Mouse (Mus musculus): ENCODE data around the gene Utp4. TPM values are rescaled to one million over a fixed set of nuclear protein-coding genes. Genes with fewer than 3 reads are reported as not detected.

Utp4 gene
- 10 to 100 TPM; 42.5 to 50.1 TPM for polyA plus RNA-seq (2017; shearing (Covaris generic))

DNA sequence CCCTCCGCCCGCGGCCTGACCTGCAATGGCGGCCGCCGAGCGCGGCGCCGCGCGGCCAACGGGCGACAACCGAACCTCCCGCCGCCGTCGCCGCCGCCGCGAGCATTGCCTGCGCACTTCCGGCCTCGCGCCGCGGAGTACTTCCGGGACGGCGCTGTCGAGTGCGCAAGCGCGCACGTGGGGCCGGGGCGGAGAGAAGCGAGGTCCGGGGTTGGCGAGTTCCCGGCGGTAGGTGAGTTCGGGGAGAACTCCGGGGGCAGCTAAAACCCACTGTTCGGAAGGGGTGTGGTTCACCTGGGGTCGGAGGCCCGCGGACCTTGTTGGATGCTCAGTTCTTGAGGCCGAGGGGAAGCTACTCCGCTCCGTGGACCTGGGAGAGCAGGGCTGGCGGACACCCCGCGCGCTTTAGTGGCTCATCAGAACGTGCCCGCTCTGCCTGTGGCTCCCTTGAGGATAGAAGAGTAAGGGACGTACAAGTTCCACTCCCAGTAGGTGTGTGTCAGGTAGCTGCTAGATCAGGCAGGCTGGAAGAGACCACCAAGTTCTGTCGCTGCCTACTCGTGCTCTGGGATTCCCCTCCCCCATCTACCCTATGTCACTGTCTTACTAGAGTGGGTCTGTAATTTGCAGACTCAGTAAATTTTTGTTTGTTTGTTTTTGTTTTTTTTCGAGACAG is at the start of gene Utp4:
Gene Utp4 (plus strand): TSS at position 156 of the 676 bp plus-strand sequence.

DNA sequence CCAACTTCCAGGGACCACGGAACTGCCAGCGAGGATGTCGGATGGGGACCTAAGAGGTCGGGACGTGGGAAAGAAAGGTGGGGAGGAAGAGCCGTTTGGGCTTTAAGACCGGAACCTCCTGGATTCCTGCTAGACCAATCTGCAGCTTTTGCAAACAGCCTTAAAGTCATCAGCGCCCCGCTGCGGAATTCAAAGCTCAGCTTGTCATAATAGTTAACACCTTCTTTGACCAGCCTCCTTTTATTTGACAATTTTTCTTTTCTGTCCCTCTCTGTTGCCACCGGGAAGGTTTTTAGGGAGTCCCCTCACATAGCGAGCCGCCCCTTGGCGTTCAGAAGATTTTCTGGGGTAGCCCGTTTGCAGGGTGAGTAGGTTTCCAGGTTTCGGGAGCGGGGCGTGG is 23.4 kb upstream of the Utp4 start, which contains the start of gene Has3:
Gene Has3 (plus strand): TSS at position 192 of the 400 bp plus-strand sequence.

DNA sequence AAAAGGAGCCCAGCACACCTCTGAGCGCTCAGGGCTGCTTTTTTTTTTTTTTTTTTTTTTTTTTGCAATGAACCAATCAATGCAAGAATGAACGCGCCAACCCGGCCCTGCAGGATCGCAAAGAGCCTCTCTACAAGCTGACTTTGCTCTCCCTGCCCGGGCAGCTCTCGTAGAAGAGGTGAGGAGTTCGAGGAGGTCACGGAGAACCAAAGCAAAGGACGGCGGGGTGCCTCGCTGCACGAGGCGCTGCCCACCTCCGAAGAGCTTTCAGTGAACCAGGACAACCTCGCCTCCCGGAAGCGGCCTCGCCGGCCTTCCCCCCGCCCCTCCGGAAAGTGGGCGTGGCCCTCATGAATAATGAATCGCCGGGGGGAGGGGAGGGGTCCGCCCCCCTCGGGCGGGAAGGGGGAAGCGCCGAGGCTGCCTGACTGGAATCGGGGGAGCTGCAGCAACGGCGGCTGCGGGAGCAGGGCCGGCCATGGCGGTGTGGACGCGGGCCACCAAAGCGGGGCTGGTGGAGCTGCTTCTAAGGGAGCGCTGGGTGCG is 42.0 kb downstream of the Utp4 start, which contains the start of gene Sntb2:
Gene Sntb2 (plus strand): TSS at position 427 of the 546 bp plus-strand sequence.

Other genes with a start within 250 kb of the Utp4 start
- 10 to 100 TPM in 1 of 2 experiments, 1 to 10 TPM in 1; 8.1 to 15.9 TPM for gene Tango6, start 210.6 kb upstream of the Utp4 start, polyA plus RNA-seq (2017; shearing (Covaris generic))
- not detected for gene Has3, start 23.4 kb upstream of the Utp4 start, polyA plus RNA-seq (2017; shearing (Covaris generic))
- gene Sntb2, start 42.1 kb downstream of the Utp4 start, polyA plus RNA-seq (2017; shearing (Covaris generic)) = 10 to 100 TPM; 13.6 to 26.4 TPM
- gene Vps4a, start 137.6 kb downstream of the Utp4 start, polyA plus RNA-seq (2017; shearing (Covaris generic)) = 10 to 100 TPM; 62.3 to 79.2 TPM
- gene Pdf, start 155.0 kb downstream of the Utp4 start, polyA plus RNA-seq (2017; shearing (Covaris generic)) = 10 to 100 TPM; 12.5 to 18.0 TPM
- 10 to 100 TPM; 61.4 to 84.2 TPM for gene Cog8, start 163.1 kb downstream of the Utp4 start, polyA plus RNA-seq (2017; shearing (Covaris generic))
- 10 to 100 TPM; 77.5 to 81.3 TPM for gene Nip7, start 163.2 kb downstream of the Utp4 start, polyA plus RNA-seq (2017; shearing (Covaris generic))
- under 1 TPM in 1 of 2 experiments, not detected in 1; 0.88 TPM for gene Tmed6, start 172.0 kb downstream of the Utp4 start, polyA plus RNA-seq (2017; shearing (Covaris generic))
- 10 to 100 TPM; 25.2 to 25.7 TPM for gene Terf2, start 202.9 kb downstream of the Utp4 start, polyA plus RNA-seq (2017; shearing (Covaris generic))